Mouse (Mus musculus): Measurements from ENCODE around the gene G0s2.
"Not testable (repeated sequence)": the region's sequence is repeated elsewhere in the genome, so short reads cannot be mapped to it uniquely, and the experiment has no call there.

Gene G0s2

DNA sequence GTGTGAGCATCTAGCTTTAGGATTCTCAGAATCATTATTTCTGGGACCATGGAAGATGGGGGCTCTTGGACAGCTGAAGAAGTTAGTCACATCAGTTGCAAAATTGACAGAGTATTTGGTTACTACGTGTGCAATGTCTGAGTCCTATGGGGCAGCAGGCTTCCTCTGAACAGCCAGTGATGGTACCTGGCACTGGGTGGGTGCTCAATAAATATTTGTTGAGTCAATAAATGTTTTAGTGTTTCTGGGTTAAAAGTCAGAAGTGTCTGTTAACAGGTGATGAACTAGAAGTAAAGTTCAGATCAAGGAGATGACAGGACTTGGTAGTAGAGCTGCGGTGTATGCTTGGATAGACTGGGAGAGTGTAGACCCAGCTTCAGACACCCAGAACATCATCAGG, 14.6 kb upstream of the G0s2 start:
- no peak for DNase-seq (ENCODE audit: low spot score)

GRCm38 (mm10) chr1:193285766-193286325, 12.8 kb upstream of the G0s2 start:
- DNase-seq (ENCODE audit: low spot score) = not testable (repeated sequence)

DNA sequence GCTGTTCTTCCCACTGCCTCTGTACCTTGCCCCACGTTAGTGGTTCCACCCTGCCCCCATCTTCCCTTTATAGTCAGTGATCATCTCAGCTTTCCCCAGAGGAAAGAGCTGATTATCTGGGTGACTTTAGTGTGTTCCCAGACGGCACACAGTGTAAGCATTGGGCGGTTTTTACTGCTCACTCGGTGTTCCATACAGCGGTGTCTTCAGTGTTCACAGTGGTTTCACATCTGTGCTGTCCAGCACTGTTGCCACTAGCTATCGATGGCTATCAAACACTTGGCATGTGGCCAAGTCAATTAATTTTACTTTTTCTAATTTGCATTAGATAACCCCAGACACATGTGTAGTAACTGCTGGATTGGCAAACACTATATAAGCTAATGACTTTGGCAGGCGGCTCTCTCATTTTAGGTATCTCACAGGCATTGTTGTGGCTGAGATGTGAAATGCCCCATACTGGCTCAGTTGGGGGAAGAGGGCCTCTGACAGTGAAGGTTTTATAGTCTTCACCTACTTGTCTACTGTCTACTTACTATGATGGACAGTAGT, 11.3 kb upstream of the G0s2 start:
- DNase-seq (ENCODE audit: low spot score) = no peak

DNA sequence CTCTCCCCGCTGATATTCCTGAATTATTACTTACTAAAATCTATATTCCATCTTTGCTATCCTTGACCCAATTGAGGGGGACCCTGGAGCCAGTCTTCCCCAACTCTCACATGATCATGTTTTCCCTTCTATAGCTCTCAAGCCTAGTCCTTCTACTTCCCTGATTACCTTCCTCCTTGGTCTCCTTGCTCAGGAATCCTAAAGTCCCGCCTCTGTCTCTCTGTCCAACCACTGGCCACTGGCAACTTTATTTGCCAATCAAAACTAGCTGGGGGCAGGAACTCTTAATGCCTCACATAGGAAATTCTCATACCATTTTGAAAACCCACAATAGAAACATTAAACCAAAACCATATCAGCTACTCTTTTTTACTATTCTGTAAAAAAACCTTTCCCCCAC, 8.3 kb upstream of the G0s2 start:
- no peak for DNase-seq (ENCODE audit: low spot score)

DNA sequence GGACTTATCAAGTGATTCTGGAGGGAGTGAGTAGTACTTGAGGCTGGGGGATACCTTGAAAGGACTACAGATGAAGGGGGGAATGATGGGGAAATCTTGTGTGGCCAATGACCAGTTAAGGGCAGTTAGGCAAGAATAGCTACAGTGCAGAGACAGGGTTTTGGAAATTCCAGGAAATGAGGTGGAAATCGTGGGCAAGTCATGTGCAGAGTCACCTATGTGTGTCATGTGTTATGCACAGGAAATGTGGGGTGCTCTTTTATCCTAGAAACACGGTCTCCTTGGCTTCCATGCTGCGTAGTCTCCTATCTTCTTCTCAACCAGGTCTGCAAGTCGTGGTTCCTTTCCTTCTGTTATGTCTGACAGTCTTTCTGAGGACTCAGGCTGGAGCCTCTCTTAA, 6.5 kb upstream of the G0s2 start:
- DNase-seq (ENCODE audit: low spot score) = no peak

DNA sequence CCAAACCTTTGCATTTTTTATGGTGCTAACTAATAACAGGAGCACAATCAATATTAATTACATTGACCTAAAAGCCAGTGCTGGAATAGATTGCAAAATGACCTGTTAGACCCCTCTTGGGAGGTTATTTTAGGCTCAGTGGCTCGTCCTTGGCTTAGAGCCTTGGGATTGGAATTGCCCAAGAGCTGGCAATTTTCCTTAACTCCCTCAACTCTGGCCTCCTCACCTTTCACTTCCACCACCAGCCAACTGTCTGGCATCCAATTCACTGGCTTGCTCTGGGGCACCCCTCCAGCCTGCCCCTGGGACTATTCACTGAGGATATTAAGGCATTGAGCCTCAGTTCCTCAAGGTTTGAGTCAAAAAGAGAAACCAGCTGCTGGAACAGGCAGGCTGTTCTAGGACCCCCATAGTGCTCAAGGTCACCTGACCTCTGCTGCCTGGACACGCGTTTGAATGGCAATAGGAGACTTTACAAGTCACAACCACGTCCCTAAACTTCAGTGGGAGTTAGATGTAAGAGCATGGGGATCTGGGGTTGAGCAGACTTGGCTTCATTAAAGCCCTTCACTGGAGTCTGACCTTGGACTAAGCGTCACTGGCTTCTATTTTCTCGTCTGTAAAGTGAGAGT, 5.5 kb upstream of the G0s2 start:
- no peak for DNase-seq (ENCODE audit: low spot score)

DNA sequence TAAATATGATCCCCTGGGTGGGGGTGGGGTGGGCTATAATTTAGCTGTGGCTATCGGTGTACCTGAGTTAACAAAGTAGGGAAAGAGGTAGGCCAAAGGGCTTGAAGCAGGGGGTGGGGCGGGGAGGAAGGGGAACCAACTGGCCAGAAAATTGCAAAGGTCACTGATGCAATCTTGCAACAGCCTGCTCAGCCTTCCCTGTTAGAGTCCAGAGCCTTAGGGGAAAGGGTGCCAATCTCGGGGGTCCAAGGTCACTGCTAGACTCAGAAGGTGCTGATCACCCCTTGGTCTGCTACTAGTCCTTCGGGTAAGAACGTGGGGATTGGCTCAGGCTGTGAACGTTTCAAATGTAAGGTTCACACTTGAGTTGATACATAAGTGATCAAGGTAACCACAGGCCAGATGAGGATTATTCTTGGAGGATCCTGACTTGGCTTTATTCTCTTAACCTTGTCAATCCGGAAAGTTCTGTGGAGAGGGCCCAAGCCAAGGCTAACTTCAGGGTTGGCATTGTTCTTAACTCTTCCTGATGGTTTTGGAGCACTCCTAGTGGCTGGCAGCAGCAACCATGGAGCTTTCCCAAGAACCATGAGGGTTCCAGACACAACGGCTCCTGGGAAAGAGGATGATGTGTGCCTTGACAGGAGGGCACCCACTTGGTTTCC, 1.5 kb upstream of the G0s2 start:
- DNase-seq (ENCODE audit: low spot score) = no peak

DNA sequence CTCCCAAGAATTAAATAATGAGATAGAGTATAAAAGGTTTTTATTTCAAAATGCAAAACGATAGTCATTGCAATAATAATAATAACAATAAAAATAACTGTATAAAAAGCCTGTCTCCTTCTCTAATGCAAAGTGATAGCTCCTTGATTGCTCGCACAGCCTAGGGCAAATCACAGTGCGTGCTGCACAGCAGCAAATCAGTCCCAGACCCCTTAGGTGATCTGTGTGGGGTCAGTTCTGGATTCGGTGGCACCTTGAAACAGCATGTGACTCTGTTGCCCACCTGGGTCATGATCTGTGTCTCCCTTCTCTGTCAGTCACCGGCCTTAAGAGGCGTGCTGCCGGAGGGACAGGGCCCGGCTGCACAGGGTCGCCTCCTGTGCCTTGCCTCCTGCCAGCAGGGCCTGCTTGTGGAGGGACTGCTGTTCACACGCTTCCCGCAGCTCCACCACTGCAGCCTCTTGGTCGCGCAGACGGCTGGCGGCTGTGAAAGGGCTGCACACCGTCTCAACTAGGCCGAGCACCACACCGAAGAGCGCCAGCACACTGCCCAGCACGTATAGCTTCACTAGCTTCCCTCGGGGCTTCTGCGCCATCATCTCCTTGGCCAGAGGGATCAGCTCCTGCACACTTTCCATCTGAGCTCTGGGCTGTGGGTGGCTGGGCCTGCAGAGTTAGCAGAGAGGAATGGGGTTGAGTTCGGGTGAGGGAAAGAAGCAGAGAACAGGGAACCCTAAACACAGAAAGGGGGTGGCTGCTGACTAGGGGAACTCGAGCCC, 691 bp downstream of the G0s2 start:
- DNase-seq (ENCODE audit: low spot score) = no peak

DNA sequence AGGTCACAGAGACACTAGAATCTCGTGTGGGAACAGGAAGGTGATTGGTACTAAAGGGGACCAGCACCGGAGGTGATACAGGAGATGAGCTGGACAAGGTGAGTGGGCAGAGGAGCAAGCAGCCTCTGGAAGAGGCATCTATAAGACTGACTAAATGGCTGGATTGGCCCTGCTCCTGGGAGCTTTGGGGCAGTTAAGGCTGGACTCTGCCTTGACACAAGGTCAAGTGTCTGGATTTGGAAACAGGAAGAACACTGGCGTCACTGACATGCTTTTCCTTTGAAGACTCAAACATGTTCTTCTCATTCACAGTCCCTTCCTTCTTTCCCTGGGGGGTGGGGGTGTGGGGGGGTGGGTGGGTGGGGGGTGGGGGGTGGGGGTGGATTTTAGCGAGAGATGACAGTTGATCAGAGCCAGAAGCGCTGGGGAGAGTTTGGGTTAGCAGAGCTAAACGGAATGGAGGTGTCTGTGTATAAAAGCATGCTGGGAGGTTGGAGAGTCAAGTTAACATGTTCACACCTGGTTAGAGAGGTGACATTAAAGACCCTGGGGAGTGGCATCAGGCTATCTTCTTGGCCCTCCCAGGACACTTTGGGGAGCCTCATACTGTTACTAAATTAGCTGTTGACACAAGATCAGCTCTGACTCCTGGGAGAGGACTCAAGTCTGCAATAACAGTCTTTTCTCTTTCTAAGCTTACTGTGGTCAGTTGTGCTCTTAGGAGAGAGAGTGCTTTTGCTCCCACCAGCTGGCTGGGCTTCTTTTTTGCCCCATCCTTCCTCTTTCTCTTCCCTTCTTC, 1.9 kb downstream of the G0s2 start:
- DNase-seq (ENCODE audit: low spot score) = no peak

DNA sequence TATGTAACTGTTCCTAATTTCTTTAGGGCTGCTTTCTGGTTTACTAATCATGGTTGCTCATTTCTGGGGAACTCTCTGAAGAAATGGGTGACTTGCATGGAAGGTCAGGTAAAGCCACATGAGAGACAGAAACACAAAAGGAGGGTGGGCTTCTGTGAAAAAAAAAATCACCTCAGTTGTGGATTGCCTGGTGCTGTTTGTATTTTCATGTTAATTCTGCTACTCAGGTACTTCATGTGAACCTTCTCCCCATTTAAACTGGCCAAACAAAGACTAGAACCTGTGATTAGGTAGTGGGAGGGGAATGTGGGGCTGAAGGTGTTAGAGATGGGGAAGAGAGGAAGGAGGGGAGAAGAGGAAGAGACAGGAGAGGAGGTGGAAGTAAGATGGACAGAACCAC, 7.3 kb downstream of the G0s2 start:
- DNase-seq (ENCODE audit: low spot score) = no peak

- DNase-seq (ENCODE audit: low spot score) = no peak
These were observed 8.9 kb downstream of the G0s2 start, which contains the start of gene Hsd11b1 for GRCm38 (mm10) chr1:193263955-193264598. Gene Hsd11b1 (minus strand): TSS chr1:193264075.

GRCm38 (mm10) chr1:193263026-193263907, 9.8 kb downstream of the G0s2 start:
- no peak for DNase-seq (ENCODE audit: low spot score)

- no peak for DNase-seq (ENCODE audit: low spot score)
These were observed 11.0 kb downstream of the G0s2 start for GRCm38 (mm10) chr1:193261897-193262548.

GRCm38 (mm10) chr1:193259559-193259958, 13.5 kb downstream of the G0s2 start:
- no peak for DNase-seq (ENCODE audit: low spot score)

DNA sequence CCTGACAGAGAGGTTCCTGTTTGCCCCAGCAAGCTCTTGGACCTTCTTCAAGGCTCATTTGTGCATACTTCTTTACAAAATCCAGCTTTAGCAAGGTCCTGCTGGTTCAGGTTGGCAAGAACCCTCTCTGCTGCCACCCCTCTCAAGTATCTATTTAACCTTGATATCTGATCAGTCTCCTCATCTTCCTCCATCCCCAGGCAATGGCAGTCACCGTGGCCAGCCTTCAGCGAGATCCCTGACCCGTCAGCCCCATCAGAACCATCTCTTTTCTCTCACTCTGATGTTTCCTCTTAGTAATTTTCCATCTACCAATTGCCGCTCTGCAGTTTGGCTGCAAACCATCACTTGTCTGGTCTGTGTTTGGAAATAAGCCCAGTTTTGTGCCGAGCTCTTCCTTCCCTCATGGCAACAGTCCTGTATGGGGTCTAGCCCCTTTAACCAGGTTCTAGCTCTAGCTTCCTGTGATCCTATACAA, 16.4 kb downstream of the G0s2 start:
- no peak for DNase-seq (ENCODE audit: low spot score)

DNA sequence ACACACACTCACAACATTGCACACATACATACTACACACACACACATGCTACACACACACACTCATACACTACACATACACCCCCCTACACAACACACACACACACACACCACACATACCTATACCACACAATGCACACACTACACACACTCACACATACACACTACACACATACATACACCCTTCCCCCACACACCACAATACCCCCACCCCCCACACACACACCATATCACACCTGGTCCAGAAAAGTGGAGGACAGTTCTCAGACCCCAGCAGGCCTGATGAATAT, 16.8 kb downstream of the G0s2 start:
- no peak for DNase-seq (ENCODE audit: low spot score)

GRCm38 (mm10) chr1:193255488-193256288, 17.3 kb downstream of the G0s2 start:
- no peak for DNase-seq (ENCODE audit: low spot score)

DNA sequence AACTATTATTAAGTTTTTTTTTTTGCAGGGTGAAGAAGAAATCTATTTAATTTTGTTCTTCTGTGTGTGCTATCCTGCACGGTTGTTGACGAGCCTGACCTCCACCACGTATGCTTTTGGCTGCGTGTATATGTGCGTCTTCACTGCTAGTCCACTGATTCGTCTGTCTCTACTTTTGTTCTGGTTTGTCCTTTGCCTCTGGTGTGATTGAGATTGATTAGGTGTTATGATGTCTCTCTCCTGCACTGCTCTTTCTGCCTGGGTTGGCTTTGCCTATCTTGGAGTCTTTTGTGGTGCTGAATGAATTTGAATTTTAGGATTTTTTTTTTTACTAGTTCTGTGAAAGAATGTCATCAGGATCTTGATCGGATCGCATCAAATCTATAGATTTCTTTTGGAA, 18.0 kb downstream of the G0s2 start:
- no peak for DNase-seq (ENCODE audit: low spot score)

- DNase-seq (ENCODE audit: low spot score) = not testable (repeated sequence)
These were observed 19.1 kb downstream of the G0s2 start for GRCm38 (mm10) chr1:193253895-193254294.

All from ovary, postnatal 10 days (tissue).